Mouse (Mus musculus) adrenal gland, postnatal 4 days (tissue): ENCODE data around the gene Tas2r113. TPM values are rescaled to one million over a fixed set of nuclear protein-coding genes. Genes with fewer than 3 reads are reported as not detected.
"Not testable (repeated sequence)": the region's sequence is repeated elsewhere in the genome, so short reads cannot be mapped to it uniquely, and the experiment has no call there.

ENCODE experiments used
- DNase-seq, 2 experiments: peaks; one replicate each; pipeline ENCODE4 v3.0.0; 2021 to 2022; ENCODE audit warnings: low spot score in 2 of 2, mixed read lengths in 2 of 2
- long read RNA-seq, 2 experiments: library from polyadenylated mRNA; stranded (forward); transcript quantifications; one replicate each; pipeline ENCODE4 v2.0.0; 2021
- total RNA-seq, 2 experiments: library from RNA; stranded (reverse); gene quantifications; 2 replicates each; pipeline ENCODE4 v1.2.3; 2021

The Tas2r113 gene
- total RNA-seq: not detected
- long read RNA-seq, experiment 1: 0 reads
- long read RNA-seq, experiment 2: 0 reads

DNA sequence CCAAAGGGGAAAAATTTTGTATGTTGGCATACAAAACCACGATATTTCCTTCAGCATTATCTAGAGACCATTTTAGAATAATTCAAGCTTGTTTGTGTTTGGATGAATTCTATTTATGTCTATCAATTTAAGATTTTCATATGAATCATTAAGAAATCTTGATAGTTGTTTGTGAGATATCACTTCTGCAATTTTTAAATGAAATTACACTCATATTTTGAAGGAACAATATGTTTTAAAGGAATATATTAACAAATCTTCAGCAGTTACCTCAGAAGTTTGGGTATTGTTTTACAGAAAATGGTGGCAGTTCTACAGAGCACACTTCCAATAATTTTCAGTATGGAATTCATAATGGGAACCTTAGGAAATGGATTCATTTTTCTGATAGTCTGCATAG lies at the start of gene Tas2r113:
Gene Tas2r113 (plus strand): TSS at position 301 of the 400 bp plus-strand sequence.
- no peak for DNase-seq

DNA sequence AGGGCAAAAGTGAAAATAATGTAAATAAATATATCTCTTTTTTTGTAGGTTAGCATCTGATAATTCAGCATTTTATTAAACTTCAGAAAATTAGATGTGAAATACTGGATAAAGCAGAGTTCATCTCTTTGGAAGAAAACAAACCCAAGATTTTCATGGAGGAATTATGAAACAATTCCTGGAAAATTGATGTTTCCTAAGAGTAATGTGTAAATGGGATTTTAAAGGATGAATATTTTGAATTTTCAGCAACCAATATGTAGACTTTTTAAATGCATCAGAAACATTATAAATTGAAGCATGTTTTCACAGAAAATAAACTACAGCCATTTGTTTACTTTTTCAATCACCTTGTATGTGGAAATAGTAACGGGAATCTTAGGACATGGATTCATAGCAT lies 46.0 kb upstream of the Tas2r113 start, which contains the start of gene Tas2r123:
Gene Tas2r123 (plus strand): TSS at position 301 of the 400 bp plus-strand sequence.
- no peak for DNase-seq

DNA sequence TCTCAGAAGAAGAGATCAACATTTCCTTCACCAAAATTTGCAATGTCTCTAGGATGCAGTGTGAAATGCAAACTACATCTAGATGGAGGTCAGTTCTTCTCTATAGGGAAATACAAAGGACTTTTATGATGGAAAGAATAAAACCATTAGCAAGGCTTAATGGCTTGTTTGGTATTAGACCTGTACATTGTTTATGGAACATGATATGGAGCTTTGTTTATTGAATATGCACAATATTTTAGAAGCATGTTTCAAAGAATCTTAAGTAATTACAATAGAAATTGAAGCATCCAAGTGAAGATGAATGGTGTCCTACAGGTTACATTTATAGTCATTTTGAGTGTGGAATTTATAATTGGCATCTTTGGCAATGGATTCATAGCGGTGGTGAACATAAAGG lies 37.7 kb upstream of the Tas2r113 start, which contains the start of gene Tas2r116:
Gene Tas2r116 (plus strand): TSS at position 301 of the 400 bp plus-strand sequence.
- no peak for DNase-seq

DNA sequence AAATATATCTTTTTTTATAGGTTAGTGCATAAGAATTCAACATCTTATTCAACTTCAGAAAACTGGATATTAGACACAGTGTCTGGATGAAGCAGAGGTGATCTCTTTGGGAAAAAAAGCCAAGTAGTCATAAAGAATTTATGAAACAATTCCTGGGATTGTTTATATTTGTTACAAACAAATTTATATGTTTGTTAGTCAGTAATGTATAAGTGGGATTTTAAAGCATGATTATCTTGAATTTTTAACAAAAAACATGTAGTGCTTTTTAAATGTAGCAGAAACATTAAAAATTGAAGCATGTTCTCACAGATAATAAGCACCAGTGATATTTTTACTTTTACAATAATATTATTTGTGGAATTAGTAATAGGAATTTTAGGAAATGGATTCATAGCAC lies 25.1 kb upstream of the Tas2r113 start, which contains the start of gene Tas2r110:
Gene Tas2r110 (plus strand): TSS at position 301 of the 400 bp plus-strand sequence.
- DNase-seq: no peak

DNA sequence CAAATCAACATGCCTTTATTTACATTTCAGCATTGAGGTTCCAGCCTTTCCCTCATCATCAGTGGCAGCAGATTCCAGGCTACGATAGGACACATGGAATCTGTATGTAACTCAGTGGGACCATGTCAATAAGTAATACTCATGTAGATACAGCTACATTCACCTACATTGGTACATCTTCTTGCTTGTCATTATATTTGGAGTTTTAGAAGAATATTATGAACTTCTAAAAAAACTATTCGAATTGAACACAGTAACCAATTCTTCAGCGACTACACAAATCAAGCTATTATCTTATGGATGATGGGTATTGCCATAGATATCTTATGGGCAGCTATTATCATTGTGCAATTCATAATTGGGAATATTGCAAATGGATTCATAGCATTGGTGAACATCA lies 16.5 kb downstream of the Tas2r113 start, which contains the start of gene Tas2r125:
Gene Tas2r125 (plus strand): TSS at position 301 of the 400 bp plus-strand sequence.
- DNase-seq: no peak

DNA sequence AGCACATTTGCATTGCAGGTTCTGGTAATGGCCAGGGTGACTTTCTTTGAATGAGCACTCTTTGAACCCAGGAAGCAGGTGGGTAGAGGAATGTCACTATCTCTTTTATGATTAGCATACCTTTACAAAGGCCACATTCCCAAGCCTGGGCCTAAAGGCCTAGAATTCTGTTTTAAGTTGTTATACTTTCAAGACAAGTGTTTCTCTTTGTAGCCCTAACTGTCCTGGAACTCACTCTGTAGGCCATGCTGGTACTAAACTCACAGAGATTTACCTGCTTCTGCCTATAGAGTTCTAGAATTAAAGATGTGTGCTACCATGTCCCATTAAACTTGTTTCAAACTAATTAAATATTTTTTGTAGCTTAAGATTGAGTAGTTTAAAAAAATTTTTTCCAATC lies 48.6 kb downstream of the Tas2r113 start:
- not testable (repeated sequence) for DNase-seq

Other genes starting within 250 kb of the Tas2r113 start
- not detected for gene A630073D07Rik, start 241.5 kb upstream of the Tas2r113 start, total RNA-seq
- gene Tas2r120, start 236.1 kb upstream of the Tas2r113 start, total RNA-seq: not detected
- not detected for gene Tas2r121, start 192.0 kb upstream of the Tas2r113 start, total RNA-seq
- gene Tas2r122, start 181.1 kb upstream of the Tas2r113 start, total RNA-seq: not detected
- gene Tas2r115, start 155.0 kb upstream of the Tas2r113 start, total RNA-seq: not detected
- not detected for gene Tas2r124, start 138.3 kb upstream of the Tas2r113 start, total RNA-seq
- not detected for gene Tas2r102, start 130.9 kb upstream of the Tas2r113 start, total RNA-seq
- not detected for gene Tas2r136, start 114.8 kb upstream of the Tas2r113 start, total RNA-seq
- not detected for gene Tas2r117, start 90.2 kb upstream of the Tas2r113 start, total RNA-seq
- not detected for gene Tas2r123, start 45.9 kb upstream of the Tas2r113 start, total RNA-seq
- not detected for gene Tas2r116, start 37.6 kb upstream of the Tas2r113 start, total RNA-seq
- not detected for gene Tas2r110, start 25.0 kb upstream of the Tas2r113 start, total RNA-seq
- not detected for gene Tas2r125, start 16.6 kb downstream of the Tas2r113 start, total RNA-seq
- not detected for gene Tas2r129, start 58.1 kb downstream of the Tas2r113 start, total RNA-seq
- gene Tas2r131, start 64.9 kb downstream of the Tas2r113 start, total RNA-seq: not detected
- not detected for gene Tas2r109, start 88.0 kb downstream of the Tas2r113 start, total RNA-seq
- gene Tas2r103, start 144.1 kb downstream of the Tas2r113 start, total RNA-seq: not detected
- gene Tas2r140, start 162.8 kb downstream of the Tas2r113 start, total RNA-seq: not detected
- gene Smim10l1, start 211.9 kb downstream of the Tas2r113 start, total RNA-seq: 10 to 100 TPM; 58.8 to 59.0 TPM